Mouse (Mus musculus): ENCODE measurements at regions not wholly inside any gene's neighbourhood (a gene's known extent, or its start where the extent isn't known, plus 50 kb on each side); places are given as distances from the start of the nearest gene placed in this dataset.

DNA sequence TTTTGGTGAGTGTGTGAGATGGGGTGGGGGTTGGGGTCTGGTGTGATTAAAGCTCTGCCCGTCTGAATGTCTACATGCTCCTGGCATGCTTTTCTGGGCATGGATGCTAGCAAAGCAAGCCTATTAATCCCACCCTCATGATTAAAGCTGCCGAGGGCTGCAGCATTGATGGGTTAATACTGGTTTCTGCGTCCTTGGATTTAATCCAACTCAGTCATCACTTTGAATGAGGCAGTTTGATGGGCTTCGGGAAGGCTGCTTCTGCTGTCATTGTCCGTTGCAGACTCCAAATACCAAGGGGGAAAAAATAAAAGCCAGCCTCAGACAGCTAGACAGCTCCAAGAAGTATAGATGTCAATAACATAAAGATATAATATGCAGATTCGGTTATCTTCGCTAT is 944.7 kb downstream of the Slc4a3 start:
- no peak for TF ChIP-seq CTCF (IDR thresholded peaks at IDR 0.05; ENCODE audit: low read depth)
- TF ChIP-seq EP300 (IDR thresholded peaks at IDR 0.05; ENCODE audit: low read depth) = no peak

Measured in liver, postnatal 0 days (tissue).